Mouse (Mus musculus): ENCODE measurements at regions not wholly inside any gene's neighbourhood (a gene's known extent, or its start where the extent isn't known, plus 50 kb on each side); places are given as distances from the start of the nearest gene placed in this dataset.

DNA sequence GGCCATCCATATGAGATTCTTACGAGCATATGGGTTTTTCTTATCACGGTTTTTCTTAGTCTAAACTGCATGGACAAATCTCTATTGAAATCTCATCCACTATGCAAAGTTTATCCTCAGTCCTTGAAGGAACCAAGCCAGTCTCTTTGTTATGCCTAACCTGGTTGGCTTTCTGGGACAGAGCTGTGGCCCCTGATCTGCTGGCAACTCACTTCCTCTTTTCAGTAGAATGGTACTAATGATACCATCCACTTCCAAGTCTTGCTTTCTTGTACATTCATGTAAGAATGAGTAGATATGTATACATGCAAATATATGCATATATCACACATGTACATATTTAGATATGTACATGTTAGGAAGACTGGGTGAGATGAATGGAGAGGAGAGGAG is 89.8 kb upstream of the Irf2bp2 start:
- no peak for DNase-seq (ENCODE audit: low spot score in 2 of 2)

- DNase-seq (ENCODE audit: low spot score in 2 of 2), result peak in 1 of 2 experiments; percentile 29
Measured at GRCm38 (mm10) chr8:126682817-126683554, 89.2 kb upstream of the Irf2bp2 start.

- no peak for DNase-seq (ENCODE audit: low spot score in 2 of 2)
Measured at GRCm38 (mm10) chr8:126681948-126682651, 88.3 kb upstream of the Irf2bp2 start.

GRCm38 (mm10) chr8:126678004-126678751 is 84.4 kb upstream of the Irf2bp2 start:
- DNase-seq (ENCODE audit: low spot score in 2 of 2), result no peak

GRCm38 (mm10) chr8:126675153-126675552 is 81.4 kb upstream of the Irf2bp2 start:
- peak; percentile 48 to 61 for DNase-seq (ENCODE audit: low spot score in 2 of 2)

- no peak for DNase-seq (ENCODE audit: low spot score in 2 of 2)
Measured at GRCm38 (mm10) chr8:126673038-126673740, 79.4 kb upstream of the Irf2bp2 start.

DNA sequence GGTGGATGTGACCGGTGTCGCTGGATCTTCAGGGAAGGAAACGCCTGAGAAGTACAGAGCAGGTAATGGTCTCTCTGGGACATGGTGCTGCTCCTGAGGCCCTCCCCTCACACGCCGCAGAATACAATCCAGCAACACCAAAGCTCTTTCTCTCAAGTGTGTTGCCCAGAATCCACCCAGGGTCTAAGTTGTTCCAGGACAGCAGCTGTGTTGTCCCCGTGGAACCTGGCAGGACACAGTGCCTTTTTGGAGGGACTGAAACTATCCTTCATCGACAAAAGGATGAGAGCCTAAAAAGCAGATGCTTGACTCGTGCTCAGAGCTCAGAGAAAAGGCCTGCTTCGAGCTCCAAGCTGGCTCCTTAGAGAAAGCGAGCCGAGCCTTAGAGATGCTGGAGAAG is 77.8 kb upstream of the Irf2bp2 start:
- no peak for DNase-seq (ENCODE audit: low spot score in 2 of 2)

GRCm38 (mm10) chr8:126669919-126670318 is 76.1 kb upstream of the Irf2bp2 start:
- DNase-seq (ENCODE audit: low spot score in 2 of 2), result no peak

- no peak for DNase-seq (ENCODE audit: low spot score in 2 of 2)
Measured at GRCm38 (mm10) chr8:126669154-126669553, 75.4 kb upstream of the Irf2bp2 start.

DNA sequence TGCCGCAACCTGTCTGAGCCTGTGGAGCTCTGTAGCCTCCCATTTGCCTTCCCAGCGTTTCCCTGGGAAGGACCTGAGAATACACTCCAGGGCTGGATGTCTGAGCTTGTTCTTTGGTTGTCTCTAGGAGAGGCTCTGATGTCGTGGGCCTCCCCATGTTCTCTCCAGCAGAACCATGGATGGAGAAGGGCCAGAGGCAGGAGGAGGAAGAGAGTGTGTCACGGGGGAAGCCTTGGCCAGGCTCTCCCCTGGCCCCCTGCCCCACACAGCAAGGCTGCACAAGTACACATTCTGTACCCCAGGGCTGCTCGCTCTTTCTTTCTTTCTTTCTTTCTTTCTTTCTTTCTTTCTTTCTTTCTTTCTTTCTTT is 74.9 kb upstream of the Irf2bp2 start:
- no peak for DNase-seq (ENCODE audit: low spot score in 2 of 2)

DNA sequence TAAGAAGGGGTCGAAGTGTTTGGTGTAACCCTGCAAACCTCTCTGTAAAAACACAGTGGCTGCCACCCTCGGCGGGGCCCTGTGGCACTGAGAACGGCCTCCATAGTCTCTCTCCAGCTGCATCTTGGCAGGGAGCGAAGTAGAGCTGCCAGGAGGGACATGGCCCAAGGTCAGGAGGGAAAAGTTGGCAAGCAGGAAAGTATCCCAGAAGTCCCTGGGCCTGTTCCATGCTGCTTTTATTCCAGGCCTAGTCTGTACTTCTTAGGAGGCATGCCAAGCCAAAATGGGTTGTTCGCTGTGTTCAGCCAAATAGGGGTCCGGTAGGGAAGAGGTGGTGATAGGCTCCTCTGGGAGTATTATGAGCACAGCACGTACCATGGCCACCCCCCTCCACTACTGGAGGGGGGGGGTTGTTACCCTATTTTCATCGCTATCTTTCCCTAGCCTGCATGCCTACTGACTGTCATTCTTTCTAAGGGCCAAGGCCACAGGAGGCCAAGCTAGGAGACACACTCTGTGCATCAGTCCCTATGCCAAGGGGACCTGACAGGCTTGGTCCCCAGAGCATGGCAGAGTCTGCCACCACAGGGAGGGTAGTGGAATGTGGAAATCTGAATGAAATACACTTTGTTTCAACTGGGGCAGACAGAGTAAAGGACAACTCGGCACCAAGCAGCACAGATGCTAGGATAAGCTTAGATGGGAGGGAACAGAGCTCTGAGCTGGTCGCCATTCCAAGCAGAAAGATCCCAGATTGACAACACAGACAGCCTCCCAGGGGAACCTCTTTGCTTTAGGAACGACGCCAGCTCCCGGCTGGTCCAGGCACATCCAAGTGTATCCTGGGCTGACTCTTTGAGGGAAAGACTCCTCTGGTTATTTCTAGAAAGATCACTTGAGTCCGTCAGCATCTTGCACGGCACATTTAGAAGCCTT is 74.2 kb upstream of the Irf2bp2 start:
- DNase-seq (ENCODE audit: low spot score in 2 of 2), result peak; percentile 64 to 78

DNA sequence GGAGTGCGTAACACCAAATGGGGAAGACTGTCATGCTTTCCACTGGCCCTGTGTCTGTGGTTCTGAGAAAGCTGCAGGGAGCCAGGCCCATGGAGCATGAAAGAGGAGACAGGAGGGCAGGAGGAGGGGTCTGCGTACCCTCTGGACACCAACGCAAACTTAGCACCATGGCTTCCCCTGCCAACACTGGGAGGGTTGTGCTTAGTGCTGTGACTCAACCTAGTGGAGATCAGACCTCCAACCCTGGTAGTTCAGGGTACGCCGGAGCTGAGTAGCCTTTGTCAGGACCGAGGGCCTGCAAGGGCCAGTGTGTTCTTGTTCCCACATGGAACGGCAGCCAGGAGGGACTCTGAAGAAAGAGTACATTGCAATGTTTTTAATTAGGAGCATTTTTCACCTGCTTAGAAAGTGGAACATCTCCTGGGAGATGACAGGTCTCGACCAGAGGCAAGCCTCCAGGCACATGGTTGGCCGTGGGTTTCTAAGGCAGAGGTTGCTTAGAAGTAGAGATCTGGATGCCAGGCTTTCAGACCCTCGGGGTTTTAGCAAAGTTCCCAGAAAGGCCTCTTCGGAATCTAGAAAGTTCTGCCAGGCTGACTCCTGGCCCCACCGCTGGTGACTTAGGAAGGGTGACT is 73.4 kb upstream of the Irf2bp2 start:
- DNase-seq (ENCODE audit: low spot score in 2 of 2), result peak in 1 of 2 experiments; percentile 46

DNA sequence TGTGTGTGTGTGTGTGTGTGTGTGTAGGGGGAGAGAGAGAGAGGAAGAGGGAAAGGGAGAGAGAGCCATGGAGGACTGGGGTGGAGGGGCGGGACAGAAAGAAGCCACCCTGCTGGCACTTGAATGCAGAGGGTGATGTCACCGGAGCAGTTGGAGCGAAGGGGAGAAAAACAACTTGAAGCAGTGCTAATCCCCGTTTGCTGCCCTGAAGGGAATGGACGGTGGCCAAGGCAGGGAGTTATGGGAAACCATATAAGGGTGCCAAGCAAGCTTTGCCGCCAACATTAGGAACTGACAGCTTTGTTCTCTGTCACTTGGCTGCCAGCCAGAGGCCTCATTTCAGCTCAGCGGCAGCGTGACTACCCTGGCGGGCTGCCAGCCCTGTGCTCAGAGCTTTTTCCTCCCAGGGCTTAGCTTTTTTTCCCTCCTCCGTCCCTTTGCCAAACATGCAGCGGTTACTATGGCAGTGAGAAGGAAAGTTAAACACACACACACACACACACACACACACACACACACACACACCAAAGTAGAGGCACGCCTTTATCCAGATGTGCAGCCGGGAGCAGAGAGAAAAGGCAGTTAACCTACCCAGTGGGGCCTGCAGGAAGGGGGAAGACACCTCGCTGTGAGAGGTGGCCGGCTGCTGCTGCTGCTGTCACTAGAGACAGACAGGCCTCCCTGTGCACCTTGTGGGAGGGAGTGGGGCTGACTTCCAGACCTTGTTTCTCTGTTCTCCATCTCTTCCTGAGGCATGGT is 72.7 kb upstream of the Irf2bp2 start:
- peak; percentile 99 to 100 for DNase-seq (ENCODE audit: low spot score in 2 of 2)

DNA sequence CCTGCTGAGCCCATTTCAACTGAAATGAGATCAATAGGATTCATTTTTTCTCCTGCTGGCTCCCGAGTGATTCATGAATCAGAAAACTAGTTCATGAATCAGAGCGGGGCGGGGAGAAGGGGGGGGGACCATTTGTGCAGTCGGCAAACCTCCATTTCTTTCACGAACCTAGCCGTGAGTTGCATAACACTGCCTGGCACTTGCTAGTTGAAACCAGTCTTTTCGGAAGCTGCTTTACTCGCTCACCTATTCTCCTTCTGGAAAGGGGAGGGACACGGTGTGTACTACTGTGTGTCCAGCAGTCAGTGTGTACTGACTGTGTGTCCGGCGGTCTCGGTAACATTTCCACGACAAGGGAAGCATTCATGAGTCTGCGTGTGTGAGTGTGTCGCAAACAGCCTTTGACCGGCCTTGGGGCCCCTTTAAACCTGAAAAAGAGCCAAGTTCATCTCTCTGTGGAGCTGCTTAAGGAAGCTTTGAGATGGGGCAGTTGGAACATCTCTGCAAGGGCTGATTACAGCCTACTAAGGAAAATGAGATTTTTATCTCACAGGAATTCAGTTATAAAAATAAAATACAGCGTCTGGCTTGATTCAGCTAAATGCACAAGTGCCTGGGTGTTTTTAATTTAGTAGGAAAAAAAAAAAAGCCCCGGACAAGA is 71.9 kb upstream of the Irf2bp2 start:
- DNase-seq (ENCODE audit: low spot score in 2 of 2), result peak; percentile 67 to 75

DNA sequence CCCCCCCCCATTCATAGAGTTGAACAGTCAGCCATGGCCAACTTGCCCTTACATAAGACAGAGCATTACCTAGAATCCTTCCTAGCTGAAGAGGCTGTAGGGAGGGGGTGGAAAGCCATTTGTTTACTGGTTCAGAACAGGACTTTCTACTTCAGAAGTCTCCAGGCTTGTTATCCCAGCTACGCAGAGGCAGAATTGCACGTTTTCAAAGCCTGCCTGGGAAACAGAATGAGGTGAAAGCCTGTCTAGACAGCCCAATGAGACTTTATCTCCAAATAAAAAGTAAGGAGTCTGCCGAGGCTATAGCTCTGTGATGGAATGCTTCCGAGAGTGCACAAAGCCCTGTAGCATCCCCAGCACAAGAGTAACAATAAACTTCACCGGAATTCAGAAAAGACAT is 71.1 kb upstream of the Irf2bp2 start:
- no peak for DNase-seq (ENCODE audit: low spot score in 2 of 2)

GRCm38 (mm10) chr8:126662797-126663784 is 69.3 kb upstream of the Irf2bp2 start:
- peak; percentile 29 to 49 for DNase-seq (ENCODE audit: low spot score in 2 of 2)

DNA sequence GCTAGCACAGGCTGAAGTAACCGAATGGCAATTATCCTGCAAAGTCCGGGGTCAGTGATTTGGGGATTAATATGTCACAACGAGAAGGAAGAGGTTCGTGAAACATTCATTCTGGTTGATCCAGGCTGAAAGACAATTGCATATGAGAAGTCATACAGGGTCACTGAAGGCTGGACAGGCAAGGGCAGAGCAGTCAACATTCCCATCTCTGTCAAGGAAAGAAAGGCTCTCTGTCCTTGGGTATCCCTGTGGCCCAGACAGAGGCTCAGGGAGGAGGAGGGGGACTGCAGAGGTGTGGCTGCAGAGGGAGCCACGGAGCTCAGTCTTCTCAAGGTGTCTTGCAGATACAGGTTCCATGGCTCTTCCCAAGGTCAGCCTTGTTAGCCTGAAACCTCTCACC is 68.4 kb upstream of the Irf2bp2 start:
- no peak for DNase-seq (ENCODE audit: low spot score in 2 of 2)
